Mouse (Mus musculus) gastrocnemius, adult 2 months (tissue): ENCODE measurements around the gene Ghdc. TPM values are rescaled to one million over a fixed set of nuclear protein-coding genes. Genes with fewer than 3 reads are reported as not detected.
A peak's percentile ranks its signal among the peaks of the same experiment; 100 is the strongest.

Experiments used
- DNase-seq: peaks from one replicate; pipeline ENCODE4 v3.0.0; 2022
- H3K27ac ChIP-seq: fragments of 200-600 bp; 2 replicates; pipeline ENCODE4 v1.8.1; 2022; ENCODE audit warnings: mild to moderate bottlenecking
- H3K4me3 ChIP-seq: fragments of 200-600 bp; 2 replicates; pipeline ENCODE4 v1.8.1; 2022; ENCODE audit warnings: mild to moderate bottlenecking, moderate library complexity
- CTCF ChIP-seq: fragments of 200-600 bp; IDR thresholded peaks from 2 replicates; pipeline ENCODE4 v1.8.1; 2022; ENCODE audit warnings: antibody characterized with exemption, mild to moderate bottlenecking, moderate library complexity
- intact Hi-C: fragments of 180-260 bp; cut with DNase I; formaldehyde crosslinking; loops from one replicate; pipeline ENCODE4 v1.15.1; 2025
- long read RNA-seq, 2 experiments: library from polyadenylated mRNA; stranded (forward); transcript quantifications; one replicate each; pipeline ENCODE4 v2.0.0; 2021
- total RNA-seq, 2 experiments: library from RNA; stranded (reverse); gene quantifications; 2 replicates each; pipeline ENCODE4 v1.2.3; 2021

The Ghdc gene
- 1 to 10 TPM; 4.3 to 6.9 TPM for total RNA-seq
- long read RNA-seq, experiment 1, partial matches to known transcripts, result 1 of 2 reads
- long read RNA-seq, experiment 1, other reads (novel, unspliced or antisense), result 0 of 2 reads
- long read RNA-seq, experiment 2, partial matches to known transcripts, result 1 of 5 reads
- long read RNA-seq, experiment 2, other reads (novel, unspliced or antisense), result 1 of 5 reads

- Histone ChIP-seq H3K27ac (peak within 1 kb of the TSS; percentile 97), H3K4me3 (peak within 1 kb of the TSS; percentile 92)
- peak; percentile 90 for DNase-seq
- no peak for TF ChIP-seq CTCF
- intact Hi-C loops, result no loop called here
Observed at GRCm38 (mm10) chr11:100770646-100771408, at the start of gene Ghdc. Gene Ghdc (minus strand): TSS chr11:100770957.

- DNase-seq, result no peak
- intact Hi-C loops, result loop anchor here (2.0 kb wide), 1 partner anchor 29 kb away; no protein-coding TSS in a partner anchor
- peak overlapping the region; percentile 70 for H3K4me3 ChIP-seq
- H3K27ac ChIP-seq, result peak overlapping the region; percentile 95
- TF ChIP-seq CTCF, result no peak
Observed at GRCm38 (mm10) chr11:100820047-100820446, 49.3 kb upstream of the Ghdc start.

GRCm38 (mm10) chr11:100819626-100820025 lies 48.9 kb upstream of the Ghdc start:
- DNase-seq, result peak; percentile 76
- no peak for TF ChIP-seq CTCF
- intact Hi-C loops, result loop anchor here (2.0 kb wide), 1 partner anchor 29 kb away; no protein-coding TSS in a partner anchor
- Histone ChIP-seq H3K4me3 (peak overlapping the region; percentile 70), H3K27ac (peak overlapping the region; percentile 95)

- DNase-seq, result no peak
- Histone ChIP-seq H3K4me3 (peak overlapping the region; percentile 70), H3K27ac (peak overlapping the region; percentile 95)
- intact Hi-C loops, result no loop called here
- no peak for TF ChIP-seq CTCF
Observed at GRCm38 (mm10) chr11:100819048-100819447, 48.3 kb upstream of the Ghdc start.

GRCm38 (mm10) chr11:100818359-100819012 lies 47.7 kb upstream of the Ghdc start:
- H3K4me3 ChIP-seq, result peak overlapping the region; percentile 70
- peak overlapping the region; percentile 95 for H3K27ac ChIP-seq
- TF ChIP-seq CTCF, result no peak
- intact Hi-C loops, result no loop called here
- DNase-seq, result peak; percentile 27

- TF ChIP-seq CTCF, result no peak
- peak; percentile 23 for DNase-seq
- H3K4me3 ChIP-seq, result peak overlapping the region; percentile 70
- peak overlapping the region; percentile 95 for H3K27ac ChIP-seq
- intact Hi-C loops, result no loop called here
Observed at GRCm38 (mm10) chr11:100817311-100817710, 46.6 kb upstream of the Ghdc start.

GRCm38 (mm10) chr11:100816801-100817200 lies 46.0 kb upstream of the Ghdc start:
- TF ChIP-seq CTCF, result no peak
- peak overlapping the region; percentile 70 for H3K4me3 ChIP-seq
- H3K27ac ChIP-seq, result peak overlapping the region; percentile 95
- intact Hi-C loops, result no loop called here
- DNase-seq, result no peak

- intact Hi-C loops, result no loop called here
- Histone ChIP-seq H3K4me3 (peak overlapping the region; percentile 70), H3K27ac (peak overlapping the region; percentile 95)
- no peak for DNase-seq
- no peak for TF ChIP-seq CTCF
Observed at GRCm38 (mm10) chr11:100816342-100816741, 45.6 kb upstream of the Ghdc start.

- Histone ChIP-seq H3K4me3 (peak overlapping the region; percentile 70), H3K27ac (peak overlapping the region; percentile 95)
- intact Hi-C loops, result no loop called here
- DNase-seq, result peak; percentile 95
- peak; percentile 32; the same call in 1 of the 2 replicates for TF ChIP-seq CTCF
Observed at GRCm38 (mm10) chr11:100814498-100814897, 43.7 kb upstream of the Ghdc start.

GRCm38 (mm10) chr11:100811132-100811531 lies 40.4 kb upstream of the Ghdc start:
- TF ChIP-seq CTCF, result peak; percentile 59
- intact Hi-C loops, result no loop called here
- Histone ChIP-seq H3K27ac (peak overlapping the region; percentile 87), H3K4me3 (peak overlapping the region; percentile 22)
- peak; percentile 57 for DNase-seq

- peak overlapping the region; percentile 22 for H3K4me3 ChIP-seq
- intact Hi-C loops, result no loop called here
Observed at GRCm38 (mm10) chr11:100810516-100810915, 39.8 kb upstream of the Ghdc start.

GRCm38 (mm10) chr11:100806380-100807305 lies 35.9 kb upstream of the Ghdc start:
- DNase-seq, result peak; percentile 71
- no peak for TF ChIP-seq CTCF
- intact Hi-C loops, result no loop called here
- Histone ChIP-seq H3K4me3 (peak overlapping the region; percentile 20), H3K27ac (peak overlapping the region; percentile 87)

More at GRCm38 (mm10) chr11:100810516-100810915, 39.8 kb upstream of the Ghdc start:
- TF ChIP-seq CTCF, result no peak
- DNase-seq, result peak; percentile 75
- H3K27ac ChIP-seq, result peak overlapping the region; percentile 87
